Mouse (Mus musculus) adrenal gland, adult 2 months (tissue): ENCODE measurements around the gene St3gal5. TPM values are rescaled to one million over a fixed set of nuclear protein-coding genes. Genes with fewer than 3 reads are reported as not detected.

Source experiments
- polyA plus RNA-seq: library from polyadenylated mRNA; depleted of rRNA; stranded (reverse); fragments of >200 nt; gene quantifications from 2 replicates; pipeline ENCODE4 v1.2.3, GENCODE M21; 2012; rRNA removed
- total RNA-seq, 2 experiments: library from RNA; stranded (reverse); gene quantifications; 2 replicates each; pipeline ENCODE4 v1.2.3; 2021

The St3gal5 gene
- total and polyA plus RNA-seq, 3 experiments = 137 to 188 (median 149) TPM

Other genes starting within 250 kb of the St3gal5 start
- 10 to 100 TPM; 97.0 to 98.1 TPM for gene Ptcd3, start 188.8 kb upstream of the St3gal5 start, total RNA-seq
- 2.9 and 3.1 TPM in 2 replicates for gene Ptcd3, start 188.8 kb upstream of the St3gal5 start, polyA plus RNA-seq
- 10 to 100 TPM; 58.7 to 82.0 TPM for gene Polr1a, start 188.5 kb upstream of the St3gal5 start, total RNA-seq
- 33.3 and 36.0 TPM in 2 replicates for gene Polr1a, start 188.5 kb upstream of the St3gal5 start, polyA plus RNA-seq
- gene Atoh8, start 138.0 kb downstream of the St3gal5 start, total RNA-seq = 1 to 10 TPM; 2.3 to 3.1 TPM
- 5.5 and 8.3 TPM in 2 replicates for gene Atoh8, start 138.0 kb downstream of the St3gal5 start, polyA plus RNA-seq
- not detected for gene Sftpb, start 207.0 kb downstream of the St3gal5 start, total RNA-seq
- 0.09 and 0.62 TPM in 2 replicates for gene Sftpb, start 207.0 kb downstream of the St3gal5 start, polyA plus RNA-seq
- 10 to 100 TPM; 31.2 to 32.4 TPM for gene Usp39, start 247.6 kb downstream of the St3gal5 start, total RNA-seq
- 8.5 and 10.9 TPM in 2 replicates for gene Usp39, start 247.6 kb downstream of the St3gal5 start, polyA plus RNA-seq
- gene 0610030E20Rik, start 249.7 kb downstream of the St3gal5 start, total RNA-seq = 10 to 100 TPM; 21.0 to 28.4 TPM
- 20.3 and 21.9 TPM in 2 replicates for gene 0610030E20Rik, start 249.7 kb downstream of the St3gal5 start, polyA plus RNA-seq